Mouse (Mus musculus) ES-E14 (cell line): Measurements from ENCODE around the gene Asb5.

ENCODE experiments used
- CHD2 ChIP-seq: IDR thresholded peaks from 2 replicates; pipeline ENCODE4 v1.6.1; 2014; ENCODE audit warnings: mild to moderate bottlenecking, low read depth, low read length, inconsistent platforms
- HCFC1 ChIP-seq: IDR thresholded peaks from 2 replicates; pipeline ENCODE4 v1.6.1; 2012; ENCODE audit warnings: low read length, inconsistent platforms, borderline replicate concordance; ENCODE audit not compliant: insufficient read depth
- MAFK ChIP-seq: IDR thresholded peaks from 2 replicates; pipeline ENCODE4 v1.6.1; 2014; ENCODE audit warnings: mild to moderate bottlenecking, low read depth, low read length, inconsistent platforms; ENCODE audit not compliant: insufficient read depth
- ZC3H11A ChIP-seq: IDR thresholded peaks from 2 replicates; pipeline ENCODE4 v1.6.1; 2012; ENCODE audit warnings: low read depth, mild to moderate bottlenecking, inconsistent platforms, low read length, borderline replicate concordance
- ZNF384 ChIP-seq: IDR thresholded peaks from 2 replicates; pipeline ENCODE4 v1.6.1; 2012; ENCODE audit warnings: low read depth, low read length, inconsistent platforms

DNA sequence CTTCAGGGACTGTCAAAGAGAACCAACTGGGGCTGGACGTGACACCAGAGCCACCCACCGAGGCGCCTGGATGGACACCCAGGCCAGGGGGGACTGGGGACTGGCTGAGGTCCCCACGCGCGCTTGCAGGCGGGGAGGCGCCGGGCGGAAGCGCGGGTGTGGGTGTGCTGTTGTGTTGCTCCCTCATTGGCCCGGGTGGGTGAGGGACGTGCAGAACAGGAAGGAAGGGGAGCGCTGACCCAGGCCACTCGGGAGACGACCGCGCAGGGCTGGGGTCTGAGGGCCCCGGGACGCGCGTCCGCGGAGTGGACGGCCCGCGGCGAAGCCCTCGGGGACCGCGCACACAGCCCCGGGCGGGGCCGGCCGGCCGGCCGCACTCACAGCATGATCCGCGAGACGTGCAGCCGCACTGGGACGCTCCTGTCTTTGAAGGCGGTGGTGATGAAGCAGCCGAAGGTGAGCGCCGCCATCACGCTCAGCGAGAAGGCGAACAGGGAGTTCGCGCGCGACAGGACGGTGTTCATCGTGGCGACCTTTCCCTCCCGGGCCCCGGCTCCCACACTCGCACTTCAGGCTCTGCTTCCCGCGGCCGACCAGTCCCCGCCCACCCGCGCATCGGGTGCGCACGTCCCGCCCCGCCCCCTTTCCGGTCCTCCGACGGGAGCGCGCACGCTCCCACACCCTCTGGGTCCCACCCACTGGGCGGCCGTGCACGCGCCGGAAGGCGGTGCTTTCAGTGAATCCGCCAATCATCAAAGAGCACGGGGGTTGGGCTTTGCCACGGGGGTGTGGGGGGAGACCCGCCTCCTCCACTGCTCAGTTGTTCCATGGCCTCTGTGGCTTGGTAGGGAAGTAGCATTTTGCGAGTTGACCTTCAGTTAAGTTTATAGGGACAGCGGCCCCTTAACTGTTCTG lies at the start of gene Asb5, which contains the start of gene Spcs3:
- no peak for TF ChIP-seq ZNF384
- TF ChIP-seq ZC3H11A, result no peak
- 0 out of 2 replicates have a peak, but pooled peaks have one; percentile 27 for TF ChIP-seq HCFC1
- no peak for TF ChIP-seq CHD2
- TF ChIP-seq MAFK, result no peak
